Mouse (Mus musculus) 3134 (cell line): Measurements from ENCODE around the gene Cradd.

Source experiments
- DNase-seq: peaks from one replicate; pipeline ENCODE4 v3.0.0-alpha.2; 2011; ENCODE audit warnings: low spot score; ENCODE audit not compliant: insufficient read length; ENCODE audit errors: extremely low read depth

Cradd gene

DNA sequence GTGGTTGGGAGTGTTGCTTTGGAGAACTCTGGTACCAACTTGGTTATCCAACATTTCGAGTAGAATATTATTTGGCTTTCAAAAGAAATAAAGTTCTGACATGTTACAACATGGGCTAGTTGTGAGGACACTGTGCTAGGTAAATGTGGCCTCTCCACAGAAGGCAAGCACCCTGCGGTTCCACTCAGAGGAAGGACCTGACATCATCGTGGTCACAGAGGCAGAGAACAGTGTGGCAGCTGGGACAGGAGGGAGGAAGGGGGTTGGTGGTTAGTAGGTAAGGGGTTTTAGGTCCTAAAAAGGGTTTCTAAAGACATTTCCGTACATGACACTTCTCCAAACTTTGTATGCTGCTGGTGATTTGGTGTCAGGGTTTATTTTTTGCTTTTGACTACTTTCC, 145.1 kb downstream of the Cradd start:
- no peak for DNase-seq

DNA sequence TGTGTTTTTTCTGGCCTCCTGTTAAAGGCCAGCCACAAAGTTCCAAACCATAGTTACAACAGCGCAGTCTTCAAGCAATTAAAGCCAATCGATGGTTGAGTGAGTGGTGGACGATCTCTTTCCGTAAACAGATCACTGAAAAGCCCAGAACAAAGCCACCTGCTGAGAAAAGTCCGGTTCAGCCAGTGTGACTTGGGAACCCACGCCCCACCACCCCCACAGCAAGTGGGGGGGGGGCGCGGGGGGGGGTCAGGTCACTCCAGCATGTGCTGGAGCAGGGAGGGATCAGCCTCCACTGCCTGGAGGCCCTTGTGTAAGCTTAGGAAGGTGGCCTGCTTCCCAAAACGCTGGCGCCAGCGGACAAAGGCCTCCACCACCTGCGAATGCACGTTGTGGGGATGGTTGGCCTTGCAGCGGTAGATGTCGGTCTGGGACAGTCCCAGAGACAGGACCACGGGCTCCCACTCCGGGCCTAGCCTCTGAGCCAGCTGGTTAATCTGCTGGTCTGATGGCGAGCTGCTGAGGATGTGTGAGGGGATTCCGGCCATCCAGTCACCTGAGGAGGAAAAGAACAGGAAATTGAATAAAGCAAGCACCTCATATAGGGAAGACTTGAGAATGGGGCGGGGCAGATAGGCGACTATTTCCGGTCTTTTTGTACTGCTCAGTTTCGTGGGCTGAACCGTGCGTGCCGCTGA, 148.4 kb downstream of the Cradd start:
- no peak for DNase-seq

DNA sequence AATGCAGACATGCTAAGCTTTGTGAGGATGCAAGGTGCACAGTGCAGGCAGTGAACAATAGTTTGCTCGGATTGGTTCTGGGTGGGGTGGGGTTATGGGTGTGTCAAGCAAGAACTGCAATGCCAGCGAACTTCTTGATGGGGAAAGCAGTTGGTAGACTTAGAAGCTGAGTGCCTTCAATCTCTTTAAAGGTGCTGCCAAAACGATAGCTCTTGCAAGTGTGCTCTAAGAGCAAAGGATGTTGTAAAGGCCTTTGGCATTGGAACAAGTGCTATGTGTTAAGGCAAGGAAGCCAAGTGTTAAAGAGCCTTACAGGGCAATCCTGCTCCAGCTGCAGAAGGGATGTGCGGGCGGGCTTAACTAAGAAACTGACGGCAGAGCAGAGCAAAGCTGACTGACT, 149.7 kb downstream of the Cradd start:
- DNase-seq = no peak

DNA sequence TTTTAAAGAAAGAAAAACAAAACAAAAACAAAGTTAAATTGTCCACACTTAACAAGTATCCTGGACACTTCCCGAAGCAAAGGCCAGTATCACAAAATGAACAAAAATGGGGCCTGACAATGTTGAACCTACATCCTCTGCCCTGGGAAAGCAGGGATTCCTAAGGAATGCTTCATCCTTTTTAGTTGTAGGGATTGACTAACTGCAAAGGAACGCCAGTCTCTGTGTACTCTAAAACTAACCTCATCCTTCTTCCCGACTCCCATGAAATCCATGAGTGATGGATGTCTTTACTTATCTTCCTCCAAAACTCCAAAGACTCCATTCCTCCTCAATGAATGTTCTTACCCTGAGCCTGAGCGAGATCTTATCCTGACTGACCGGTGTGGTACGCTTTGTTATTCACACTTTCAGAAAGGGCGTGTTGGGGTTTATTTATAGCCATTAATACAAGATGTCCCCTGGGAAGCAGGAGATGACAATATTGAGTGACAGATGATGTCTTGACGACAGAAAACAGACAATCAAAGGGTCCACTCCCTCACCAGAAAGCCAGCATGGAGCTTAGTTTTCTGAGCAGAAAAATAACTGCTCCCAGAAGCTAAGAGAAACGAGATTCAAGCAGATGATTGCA, 153.1 kb downstream of the Cradd start:
- DNase-seq = no peak

DNA sequence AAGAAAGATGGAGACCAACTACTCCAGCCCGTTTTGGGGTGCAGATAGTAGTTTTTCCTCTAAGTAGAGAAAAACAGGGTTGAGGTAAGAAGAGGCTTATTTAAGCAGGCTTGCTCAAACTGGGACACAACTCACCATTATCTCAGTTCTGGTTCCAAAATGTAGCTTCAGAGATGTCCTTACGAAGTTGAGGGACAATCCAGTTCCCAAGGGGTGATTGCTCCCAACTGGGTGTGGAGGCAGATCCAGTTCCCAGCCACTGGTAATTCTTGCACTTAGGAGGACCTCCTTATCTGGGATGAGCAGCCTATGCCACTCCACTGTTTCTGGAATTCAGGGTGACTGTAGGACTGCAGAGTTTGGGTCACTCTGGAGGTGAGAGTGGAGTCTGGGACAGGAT, 159.0 kb downstream of the Cradd start:
- DNase-seq = no peak

DNA sequence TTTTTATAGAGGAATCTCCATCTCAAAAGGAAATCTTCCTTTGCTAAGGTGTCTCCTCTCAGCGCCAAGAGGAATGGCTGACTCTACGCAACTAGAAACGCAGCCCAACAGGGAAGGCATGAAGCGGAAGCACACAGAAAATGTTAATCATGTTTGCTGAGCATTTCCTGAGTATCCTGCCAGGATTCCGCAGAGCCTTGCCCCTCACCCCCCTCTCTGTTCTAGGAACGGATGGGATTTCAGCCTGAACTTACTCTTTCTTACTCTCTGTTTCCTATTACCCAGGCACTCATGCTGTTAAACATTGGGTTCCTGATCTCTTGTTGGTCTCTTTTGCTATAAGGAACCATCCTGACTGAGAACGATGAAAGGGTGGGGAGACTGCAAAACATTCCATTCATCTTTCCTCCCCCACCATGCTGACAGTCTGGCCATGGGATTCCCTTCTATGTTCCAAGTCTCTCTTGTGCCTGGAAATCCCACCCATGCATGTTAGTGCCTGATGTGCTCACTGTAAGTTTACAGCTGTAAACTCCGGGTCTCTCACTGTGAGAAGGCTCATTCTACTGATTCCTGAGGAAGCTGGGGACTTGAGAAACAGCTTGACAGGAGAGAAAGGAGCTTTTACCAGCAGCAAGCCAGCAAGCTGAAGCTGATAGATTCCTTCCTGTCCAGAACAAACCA, 161.1 kb downstream of the Cradd start:
- DNase-seq = no peak

DNA sequence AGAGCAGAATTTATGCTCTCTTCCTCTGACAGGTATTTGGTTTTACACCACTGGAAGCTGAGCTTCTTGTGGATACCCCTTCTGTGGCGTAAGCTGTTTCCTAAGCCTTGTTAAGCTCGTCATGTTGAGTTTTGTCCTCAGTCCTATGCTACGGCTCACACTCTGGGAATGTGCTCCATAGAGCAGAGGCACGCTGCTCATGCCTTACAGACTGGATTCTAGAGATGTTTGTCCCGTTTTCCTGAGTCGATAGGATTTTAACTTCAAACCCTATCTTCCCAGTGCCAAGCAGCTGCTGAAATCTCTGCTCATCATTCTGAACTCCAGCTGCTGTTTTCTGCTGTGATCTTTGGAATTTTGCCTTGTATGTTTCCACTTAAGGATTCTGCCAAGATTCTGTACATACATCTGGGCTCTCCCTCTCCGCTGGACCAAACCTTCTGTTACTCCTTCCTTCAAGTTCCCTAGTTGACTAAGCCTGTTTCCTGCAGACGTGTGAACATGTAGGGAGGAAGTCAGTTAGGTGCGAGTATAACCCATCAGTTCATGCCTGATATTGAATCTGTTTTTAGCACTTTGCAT, 164.2 kb downstream of the Cradd start:
- no peak for DNase-seq

DNA sequence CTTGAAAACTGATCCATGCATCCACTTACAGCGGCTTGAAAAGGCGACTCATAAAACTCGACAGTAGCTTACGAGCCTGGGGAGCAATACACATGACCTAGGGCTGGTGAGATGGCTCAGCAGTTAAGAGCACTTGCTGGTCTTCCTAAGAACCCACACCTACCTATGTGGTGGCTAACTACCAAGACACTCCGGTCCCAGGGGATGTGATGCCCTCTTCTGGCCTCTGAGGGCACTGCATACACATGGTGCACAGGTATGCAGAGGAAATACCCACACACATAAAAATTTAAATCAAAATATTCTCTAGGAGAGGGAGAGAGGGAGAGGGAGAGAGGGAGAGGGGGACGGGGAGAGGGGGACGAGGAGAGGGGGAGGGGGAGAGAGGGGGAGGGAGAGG, 167.5 kb downstream of the Cradd start:
- no peak for DNase-seq

DNA sequence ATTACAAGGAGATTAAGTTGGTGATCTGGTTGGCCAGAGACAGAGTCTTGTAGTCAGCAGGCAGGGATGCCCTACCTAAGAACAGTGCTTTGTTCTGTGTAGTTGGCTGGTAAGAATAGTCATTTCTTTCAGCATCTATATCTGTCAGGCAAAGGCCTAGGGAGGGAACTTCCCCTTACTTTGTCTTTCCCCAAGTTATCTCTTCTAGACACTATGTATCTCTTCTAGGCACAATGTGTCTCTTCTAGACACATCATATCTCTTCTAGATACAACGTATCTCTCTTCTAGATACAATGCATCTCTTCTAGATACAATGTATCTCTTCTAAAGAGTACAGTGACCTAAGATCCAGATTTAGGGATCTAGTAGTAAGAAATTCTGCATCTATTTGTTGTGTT, 169.3 kb downstream of the Cradd start:
- DNase-seq = no peak

DNA sequence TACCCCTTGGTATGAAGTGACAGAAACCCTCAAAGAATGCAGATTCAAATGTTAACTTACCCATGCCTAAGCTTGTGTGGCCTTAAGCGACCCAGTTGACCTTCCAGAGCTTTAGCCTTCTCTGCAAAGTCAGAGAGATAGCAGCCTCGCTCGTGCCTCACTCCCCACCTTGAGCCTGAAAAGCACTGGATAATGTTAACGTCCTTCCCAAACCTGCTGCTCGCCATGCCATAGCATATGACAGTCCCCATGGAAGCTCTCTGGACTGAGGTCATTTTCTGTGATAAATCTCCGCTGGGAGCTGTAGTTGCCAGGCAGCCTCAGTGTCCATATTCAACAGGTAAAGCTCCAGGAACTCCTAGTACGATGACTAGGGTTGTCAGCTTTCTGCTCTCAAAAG, 170.7 kb downstream of the Cradd start:
- no peak for DNase-seq

DNA sequence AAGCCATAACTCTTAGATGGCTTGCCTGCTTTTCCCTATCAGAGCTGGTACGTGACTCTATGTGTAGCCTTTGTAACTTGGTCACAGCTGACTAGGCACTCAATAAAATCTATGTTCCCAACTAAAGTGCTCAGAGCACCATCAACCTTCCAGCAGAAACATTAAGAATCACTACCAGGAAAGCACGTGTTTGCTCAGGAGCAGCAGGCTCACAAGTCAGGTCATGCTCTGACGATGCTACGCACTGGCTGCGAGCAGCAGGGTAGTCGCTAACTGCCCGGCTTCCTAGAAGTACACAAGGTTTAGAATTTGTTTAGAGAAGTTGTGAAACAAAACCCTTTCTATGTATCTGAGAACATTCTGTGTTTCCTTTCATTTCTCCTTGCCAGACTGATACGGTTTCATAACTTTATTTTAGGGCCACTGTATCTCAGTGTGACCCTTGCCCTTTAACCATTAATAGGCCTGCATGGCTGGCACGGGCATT, 171.4 kb downstream of the Cradd start:
- DNase-seq = no peak

DNA sequence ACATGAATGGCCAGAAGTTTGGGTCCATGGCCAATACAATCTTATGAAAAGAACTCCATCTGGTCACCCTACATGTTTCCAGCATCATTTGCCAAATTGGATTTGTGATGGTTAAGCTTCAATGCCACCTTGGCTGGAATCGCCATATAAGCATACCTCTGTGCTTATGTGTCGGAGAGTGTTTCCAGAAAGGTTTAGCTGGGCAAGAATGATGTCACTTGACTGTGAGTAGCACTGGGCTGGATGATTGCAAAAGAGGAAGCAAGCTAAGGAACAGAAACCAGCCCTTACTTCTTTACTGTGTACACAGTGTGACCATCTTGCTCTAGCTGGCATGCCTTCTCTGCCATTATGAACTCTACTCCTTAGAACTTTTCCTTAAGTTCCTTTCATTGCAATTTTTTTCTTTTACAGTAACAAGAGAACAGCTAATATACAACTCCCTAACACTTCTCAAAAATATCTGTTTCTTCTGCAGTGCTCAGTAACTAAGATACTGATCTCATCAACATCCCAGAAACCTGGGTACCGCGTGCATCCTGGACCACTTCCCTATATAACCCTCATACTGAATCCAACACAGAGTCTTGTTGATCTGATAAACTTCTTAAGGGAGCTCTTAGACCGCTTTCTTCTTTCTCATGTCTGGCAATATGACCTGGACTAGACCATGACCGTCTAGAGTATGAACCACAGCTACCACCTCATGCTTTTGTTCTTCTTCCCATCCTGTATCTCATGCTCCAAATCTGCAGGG, 172.7 kb downstream of the Cradd start:
- no peak for DNase-seq

DNA sequence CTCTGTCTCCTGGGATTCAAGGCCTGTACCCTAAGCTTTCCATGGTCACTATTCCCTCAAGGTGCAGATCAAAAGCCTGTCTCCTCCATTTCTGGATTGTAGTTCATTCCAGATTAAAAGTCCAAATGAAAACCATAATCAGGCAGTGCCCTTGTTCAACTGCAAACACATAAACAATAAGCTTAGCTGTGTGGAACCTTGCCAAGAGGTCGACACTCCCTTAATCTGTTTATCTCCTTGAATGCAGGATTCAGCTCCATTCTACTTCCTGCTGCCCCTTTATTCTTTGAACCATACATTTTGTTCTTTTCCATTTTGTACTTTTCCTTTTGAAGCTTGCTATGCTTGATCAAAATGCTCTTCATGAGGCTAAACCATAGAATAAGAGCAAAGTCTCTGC, 174.3 kb downstream of the Cradd start:
- no peak for DNase-seq

DNA sequence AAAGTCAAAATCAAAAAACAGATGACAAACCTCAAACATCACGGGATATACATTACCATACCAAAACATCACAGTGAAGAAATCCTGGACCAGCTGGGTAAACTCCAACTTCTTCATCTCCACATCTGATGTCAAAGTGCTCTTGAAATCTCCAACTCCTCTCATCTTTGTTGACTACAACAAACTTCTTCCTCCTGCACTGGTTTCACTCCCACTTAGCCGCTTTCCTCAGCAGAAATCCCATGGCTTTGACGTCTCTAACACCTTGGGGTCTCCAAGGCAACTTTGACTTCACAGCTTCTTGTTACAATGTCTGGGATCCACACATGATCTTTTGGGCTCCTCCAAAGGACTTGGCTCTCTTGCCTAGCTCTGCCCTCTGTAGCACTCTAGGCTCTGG, 175.3 kb downstream of the Cradd start:
- no peak for DNase-seq

DNA sequence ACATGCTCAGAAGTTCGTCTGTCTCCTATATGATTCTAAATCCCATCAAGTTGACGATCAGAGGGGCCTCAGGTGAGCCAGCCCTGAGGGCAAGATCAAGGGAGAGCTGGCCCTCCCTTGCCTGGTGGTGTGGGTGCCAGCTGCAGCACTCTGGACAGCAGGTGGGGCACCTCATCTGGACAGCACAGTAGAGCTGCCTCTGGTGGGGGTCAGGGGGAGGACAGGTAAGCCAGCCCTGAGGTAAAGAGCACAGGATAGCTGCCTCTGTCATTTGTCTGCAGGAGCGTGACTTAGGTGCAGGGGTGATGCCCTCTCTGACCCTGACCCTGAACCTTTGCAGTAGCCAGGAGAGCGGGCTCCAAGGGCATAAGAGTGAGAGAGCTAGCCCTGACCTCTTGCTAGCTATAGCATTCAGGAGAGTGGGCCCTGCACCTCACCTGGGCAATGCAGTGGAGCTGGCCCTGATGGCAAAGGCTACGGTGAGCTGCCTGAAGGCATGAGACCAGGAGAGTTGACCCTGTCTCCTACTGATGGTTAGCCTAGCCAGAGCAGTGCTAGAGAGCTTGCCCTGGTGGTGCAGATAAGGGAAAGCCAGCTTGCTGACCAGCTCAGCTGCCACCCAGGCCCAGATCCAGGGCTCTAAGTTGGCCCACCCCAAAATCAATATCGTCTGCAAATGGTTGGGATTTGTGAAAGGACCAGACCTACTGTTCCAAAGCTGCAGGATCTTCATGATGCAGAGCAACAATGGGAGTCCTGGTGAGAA, 176.6 kb downstream of the Cradd start:
- no peak for DNase-seq

DNA sequence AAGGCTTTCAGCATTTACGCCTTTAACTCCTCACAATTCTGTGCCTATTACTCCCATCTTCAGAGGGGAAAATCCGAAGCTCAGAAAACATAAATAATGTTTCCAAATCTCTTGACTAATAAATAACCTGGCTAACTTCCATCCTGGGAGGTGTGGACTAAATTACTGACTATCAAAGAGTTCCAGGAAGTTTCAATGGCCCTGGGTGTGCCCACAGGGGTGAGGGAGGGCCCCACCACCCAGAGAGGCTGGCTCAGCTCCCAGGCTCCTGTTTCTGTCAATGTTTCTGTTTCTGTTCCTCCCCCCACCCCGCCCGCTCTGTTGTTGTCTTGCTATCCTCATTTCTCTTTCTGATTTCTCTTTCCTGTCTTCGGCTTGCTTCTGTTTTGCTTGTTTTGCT, 177.4 kb downstream of the Cradd start:
- no peak for DNase-seq

DNA sequence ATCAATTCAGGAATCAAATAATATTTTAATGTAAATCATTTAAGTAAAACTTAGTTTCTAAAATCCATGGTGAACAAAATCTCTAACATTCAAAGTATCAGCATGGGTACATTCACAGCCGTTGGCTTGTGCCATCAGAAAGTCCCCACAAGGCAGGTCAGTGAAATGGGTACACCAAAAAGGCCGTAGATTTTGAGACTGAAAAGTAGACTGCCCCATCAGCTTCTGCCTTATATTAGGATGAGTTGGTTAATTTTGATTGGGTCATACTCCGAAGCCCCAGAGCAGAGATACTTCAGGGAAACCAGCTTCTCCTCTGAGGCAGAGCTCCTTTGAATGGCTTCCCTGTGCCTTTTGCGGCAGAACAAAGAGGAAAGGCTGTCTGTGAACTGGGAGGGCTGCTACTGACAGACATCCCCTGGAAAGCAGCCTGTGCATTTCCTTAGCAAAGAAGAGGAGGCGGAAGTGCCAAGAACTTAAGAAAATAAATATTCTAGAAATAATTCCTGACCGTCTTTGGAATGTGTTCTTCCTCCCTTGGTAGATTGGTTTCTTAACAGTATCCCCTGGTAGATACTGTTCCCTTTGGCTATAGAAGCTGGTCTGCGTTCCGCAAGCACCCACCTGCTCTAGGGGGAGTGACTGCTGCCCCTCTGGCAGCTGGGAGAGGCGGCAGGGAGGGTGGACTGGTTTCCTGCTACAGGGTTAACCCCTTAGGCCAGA, 178.6 kb downstream of the Cradd start:
- no peak for DNase-seq

DNA sequence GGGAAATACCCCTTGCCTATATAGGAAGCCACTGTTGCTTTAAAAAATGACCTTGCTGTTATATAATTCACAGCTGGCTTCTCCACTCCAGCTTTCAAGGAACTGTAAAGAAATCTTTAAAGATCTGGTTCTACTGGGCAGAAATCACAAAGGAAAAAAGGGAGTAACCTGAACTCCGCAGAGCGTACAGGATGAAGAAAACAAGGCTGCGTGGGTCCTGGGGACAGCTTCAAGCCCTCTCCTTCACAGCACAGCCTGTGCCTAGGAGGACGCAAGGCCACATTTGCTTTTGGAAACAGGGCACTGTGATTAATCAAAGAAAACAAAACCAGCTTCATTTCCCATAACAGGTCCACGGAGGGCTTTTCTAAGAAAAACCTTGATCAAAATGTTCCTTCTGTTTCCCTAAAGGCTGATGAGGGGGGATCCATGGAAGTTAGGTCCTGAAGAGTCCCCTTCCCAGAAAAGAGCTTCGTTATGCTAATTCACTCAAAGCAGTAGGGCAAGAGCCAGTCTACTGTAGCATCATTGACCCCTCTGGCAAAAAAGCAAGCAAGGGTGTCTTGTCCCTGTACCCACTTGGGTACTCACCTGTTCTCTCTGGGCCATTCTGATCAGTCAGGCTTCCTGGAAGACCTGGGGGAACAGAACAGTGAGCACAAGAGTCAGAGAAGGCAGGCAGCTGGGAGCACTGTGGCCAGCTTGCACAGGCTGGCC, 179.4 kb downstream of the Cradd start:
- DNase-seq = no peak
